ENCODE assay signal across 18 mouse cellular contexts in genomic region chr3:106057966-106058365, GRCm38 (mm10). TPM values are rescaled to one million over a fixed set of nuclear protein-coding genes. Genes with fewer than 3 reads are reported as not detected.
"Had no signal": no experiment of that assay in that cellular context is flagged by ENCODE, and none has a peak within 500 bp of the region (broad histone marks: within the 10 kb centered on the region; RNA-seq: fewer than 3 reads in every experiment).

No protein-coding gene starts in this region.

- DNase-seq: kidney, adult 2 months; kidney, postnatal 25 days; layer of hippocampus, adult 9-11 months; layer of hippocampus, postnatal 36 days; lung, adult 18-20 months; lung, postnatal 10 days; lung, postnatal 36 days; thymus, adult 18-20 months; thymus, postnatal 4 days had no signal

- ATAC-seq: liver, embryonic 12.5 days; midbrain, embryonic 13.5 days; midbrain, embryonic 16.5 days had no signal

RNA-seq across cellular contexts. Expression of gene Chil5, which starts 25.4 kb away (rescaled TPM):
- total RNA-seq: layer of hippocampus, adult 2 months; layer of hippocampus, postnatal 36 days; left cerebral cortex, adult 2 months; left cerebral cortex, postnatal 10 days; left cerebral cortex, postnatal 36 days; monocyte, adult 5-6 weeks had no signal

RNA-seq across cellular contexts. Expression of gene Pifo, which starts 43.5 kb away (rescaled TPM):
- total RNA-seq: layer of hippocampus, postnatal 36 days; left cerebral cortex, postnatal 36 days; monocyte, adult 5-6 weeks; neutrophil, adult 5-6 weeks had no signal

RNA-seq across cellular contexts. Expression of gene Chia1, which starts 55.1 kb away (rescaled TPM):
- total RNA-seq: monocyte, adult 5-6 weeks; neutrophil, adult 5-6 weeks had no signal
